Mouse (Mus musculus) forebrain, embryonic 10.5 days (tissue): Measurements from ENCODE around the gene Fxr1. TPM values are rescaled to one million over a fixed set of nuclear protein-coding genes. Genes with fewer than 3 reads are reported as not detected.

Experiments
- DNase-seq: peaks from one replicate; pipeline ENCODE4 v3.0.0-alpha.2; 2017; ENCODE audit warnings: low spot score; ENCODE audit errors: extremely low spot score
- H3K27ac ChIP-seq: fragments of 300-500 bp; sonication (generic); 2 replicates; pipeline ENCODE4 v1.5.1; 2016; ENCODE audit warnings: mild to moderate bottlenecking
- H3K27me3 ChIP-seq: fragments of 300-500 bp; sonication (generic); 2 replicates; pipeline ENCODE4 v1.6.1; 2016; ENCODE audit warnings: mild to moderate bottlenecking; ENCODE audit not compliant: poor library complexity, severe bottlenecking
- H3K36me3 ChIP-seq: fragments of 300-500 bp; sonication (generic); replicated peaks from 2 replicates; pipeline ENCODE4 v1.6.1; 2016; ENCODE audit warnings: mild to moderate bottlenecking, moderate library complexity
- H3K4me1 ChIP-seq: fragments of 300-500 bp; sonication (generic); 2 replicates; pipeline ENCODE4 v1.6.1; 2016
- H3K4me3 ChIP-seq: fragments of 300-500 bp; sonication (generic); 2 replicates; pipeline ENCODE4 v1.5.1; 2016; ENCODE audit warnings: mild to moderate bottlenecking, moderate library complexity
- H3K9me3 ChIP-seq: fragments of 300-500 bp; sonication (generic); 2 replicates; pipeline ENCODE4 v1.6.1; 2016; ENCODE audit warnings: mild to moderate bottlenecking, moderate library complexity
- WGBS: fragments of 180-500 bp; shearing (Covaris S2); methylation state at CpG from one replicate; pipeline ENCODE4 v1.1.7; 2016; 5-methylcytosine and 5-hydroxymethylcytosine counted together
- polyA plus RNA-seq: library from polyadenylated mRNA; unstranded; fragments of >200 nt; fragmentation: Nextera tagmentation; extraction: Ambion mirVana; gene quantifications from 2 replicates; pipeline ENCODE4 v1.2.1, GENCODE M21; 2016

Gene Fxr1
- polyA plus RNA-seq, 1 experiment from 2014 or later: 60.3 TPM

- 89% methylated on average over 6 of the region's 6 CpGs for WGBS
- Histone ChIP-seq H3K36me3 (peaks cover 73% of the 10 kb centered on the region), H3K4me3 (no peak overlapping the region), H3K4me1 (peaks cover 14% of the 10 kb centered on the region), H3K27ac (no peak overlapping the region), H3K27me3 (no peaks in the 10 kb centered on the region), H3K9me3 (no peaks in the 10 kb centered on the region)
- DNase-seq: no peak
Measured at GRCm38 (mm10) chr3:34076058-34076759, 56.5 kb downstream of the Fxr1 start.

GRCm38 (mm10) chr3:34080900-34081662 is 61.3 kb downstream of the Fxr1 start, which contains the start of gene Dnajc19:
Gene Dnajc19 (minus strand): TSS chr3:34081321.
- under 1% methylated on average over 50 of the region's 50 CpGs for whole genome bisulfite sequencing
- peak within 1 kb of the TSS; percentile 91 for H3K27ac ChIP-seq

GRCm38 (mm10) chr3:34081929-34082328 is 62.2 kb downstream of the Fxr1 start:
- no peak for DNase-seq
- Histone ChIP-seq H3K36me3 (peaks cover 19% of the 10 kb centered on the region), H3K4me3 (peak overlapping the region; percentile 80; the same call in 1 of the 2 replicates), H3K9me3 (no peaks in the 10 kb centered on the region), H3K27me3 (no peaks in the 10 kb centered on the region), H3K4me1 (peaks cover 24% of the 10 kb centered on the region), H3K27ac (peak overlapping the region; percentile 91)
- WGBS: 88% methylated on average over 3 of the region's 3 CpGs

More at GRCm38 (mm10) chr3:34080900-34081662, 61.3 kb downstream of the Fxr1 start, which contains the start of gene Dnajc19:
- H3K4me1 ChIP-seq: peaks cover 24% of the 10 kb centered on the region
- no peaks in the 10 kb centered on the region for H3K9me3 ChIP-seq
- peak; percentile 90 for DNase-seq
- peak within 1 kb of the TSS; percentile 80 for H3K4me3 ChIP-seq
- H3K36me3 ChIP-seq: peaks cover 26% of the 10 kb centered on the region
- H3K27me3 ChIP-seq: no peaks in the 10 kb centered on the region

GRCm38 (mm10) chr3:34083655-34084054 is 63.9 kb downstream of the Fxr1 start:
- H3K27me3 ChIP-seq: no peaks in the 10 kb centered on the region
- H3K4me3 ChIP-seq: no peak overlapping the region
- H3K27ac ChIP-seq: no peak overlapping the region
- no peak for DNase-seq
- peaks cover 4% of the 10 kb centered on the region for H3K36me3 ChIP-seq
- no peaks in the 10 kb centered on the region for H3K9me3 ChIP-seq
- WGBS: 75% methylated on average over 5 of the region's 5 CpGs
- peaks cover 24% of the 10 kb centered on the region for H3K4me1 ChIP-seq

- WGBS: 44% methylated on average over 2 of the region's 2 CpGs
- peaks cover 36% of the 10 kb centered on the region for H3K4me1 ChIP-seq
- no peak overlapping the region for H3K4me3 ChIP-seq
- H3K27ac ChIP-seq: peak overlapping the region; percentile 4; the same call in 1 of the 2 replicates
- H3K27me3 ChIP-seq: peaks cover 21% of the 10 kb centered on the region
- peak; percentile 28 for DNase-seq
- H3K36me3 ChIP-seq: no peaks in the 10 kb centered on the region
- H3K9me3 ChIP-seq: no peaks in the 10 kb centered on the region; the same call in 1 of the 2 replicates
Measured at GRCm38 (mm10) chr3:34102891-34103290, 83.1 kb downstream of the Fxr1 start.

- no peaks in the 10 kb centered on the region for H3K36me3 ChIP-seq
- H3K27ac ChIP-seq: peak overlapping the region; percentile 25; the same call in 1 of the 2 replicates
- DNase-seq: no peak
- peak overlapping the region; percentile 32; the same call in 1 of the 2 replicates for H3K4me3 ChIP-seq
- H3K4me1 ChIP-seq: peaks cover 36% of the 10 kb centered on the region
- WGBS: 17% methylated on average over 7 of the region's 7 CpGs
- H3K27me3 ChIP-seq: peaks cover 21% of the 10 kb centered on the region
- no peaks in the 10 kb centered on the region; the same call in 1 of the 2 replicates for H3K9me3 ChIP-seq
Measured at GRCm38 (mm10) chr3:34103902-34104672, 84.3 kb downstream of the Fxr1 start.

- Histone ChIP-seq H3K27me3 (peaks cover 21% of the 10 kb centered on the region), H3K27ac (no peak overlapping the region), H3K4me3 (peak overlapping the region; percentile 24; the same call in 1 of the 2 replicates), H3K4me1 (peaks cover 36% of the 10 kb centered on the region), H3K9me3 (no peaks in the 10 kb centered on the region; the same call in 1 of the 2 replicates), H3K36me3 (no peaks in the 10 kb centered on the region)
- 26% methylated on average over 9 of the region's 9 CpGs for WGBS
- no peak for DNase-seq
Measured at GRCm38 (mm10) chr3:34106421-34106820, 86.7 kb downstream of the Fxr1 start.

GRCm38 (mm10) chr3:34107631-34108030 is 87.9 kb downstream of the Fxr1 start:
- H3K27me3 ChIP-seq: peaks cover 21% of the 10 kb centered on the region
- DNase-seq: no peak
- WGBS: 88% methylated on average over 3 of the region's 3 CpGs
- H3K4me3 ChIP-seq: no peak overlapping the region
- peaks cover 33% of the 10 kb centered on the region for H3K4me1 ChIP-seq
- no peaks in the 10 kb centered on the region for H3K9me3 ChIP-seq
- H3K36me3 ChIP-seq: no peaks in the 10 kb centered on the region
- no peak overlapping the region for H3K27ac ChIP-seq

GRCm38 (mm10) chr3:34111941-34112685 is 92.4 kb downstream of the Fxr1 start:
- no peak for DNase-seq
- Histone ChIP-seq H3K4me1 (peaks cover 9% of the 10 kb centered on the region; the same call in 1 of the 2 replicates), H3K36me3 (no peaks in the 10 kb centered on the region), H3K27ac (no peak overlapping the region), H3K9me3 (no peaks in the 10 kb centered on the region), H3K4me3 (no peak overlapping the region), H3K27me3 (peaks cover 2% of the 10 kb centered on the region; the same call in 1 of the 2 replicates)
- WGBS: 82% methylated on average over 11 of the region's 11 CpGs

GRCm38 (mm10) chr3:34115806-34116205 is 96.1 kb downstream of the Fxr1 start:
- no peak overlapping the region for H3K27ac ChIP-seq
- no peak for DNase-seq
- peaks cover 9% of the 10 kb centered on the region; the same call in 1 of the 2 replicates for H3K4me1 ChIP-seq
- no peaks in the 10 kb centered on the region for H3K27me3 ChIP-seq
- no peaks in the 10 kb centered on the region for H3K9me3 ChIP-seq
- WGBS: 51% methylated on average over 6 of the region's 6 CpGs
- H3K4me3 ChIP-seq: no peak overlapping the region
- no peaks in the 10 kb centered on the region for H3K36me3 ChIP-seq

GRCm38 (mm10) chr3:34119869-34120268 is 100.1 kb downstream of the Fxr1 start:
- Histone ChIP-seq H3K27ac (no peak overlapping the region), H3K4me1 (peaks cover 9% of the 10 kb centered on the region; the same call in 1 of the 2 replicates), H3K4me3 (no peak overlapping the region), H3K9me3 (no peaks in the 10 kb centered on the region), H3K36me3 (no peaks in the 10 kb centered on the region), H3K27me3 (no peaks in the 10 kb centered on the region)
- 71% methylated on average over 4 of the region's 4 CpGs for WGBS
- DNase-seq: no peak
